Mouse (Mus musculus) limb, embryonic 14.5 days (tissue): Measurements from ENCODE around the gene Sap25. TPM values are rescaled to one million over a fixed set of nuclear protein-coding genes. Genes with fewer than 3 reads are reported as not detected.

Source experiments
- ATAC-seq: fragments of 200-750 bp; cut with Nextera tagmentation; 2 replicates; pipeline ENCODE4 v1.8.0; 2017; ENCODE audit warnings: low read depth, moderate number of reproducible peaks, moderate TSS enrichment; ENCODE audit not compliant: low FRiP score
- DNase-seq: peaks from one replicate; pipeline ENCODE4 v3.0.0-alpha.2; 2015; ENCODE audit warnings: low spot score
- H3K27ac ChIP-seq: fragments of 300-500 bp; sonication (generic); replicated peaks from 2 replicates; pipeline ENCODE4 v1.5.1; 2014; ENCODE audit warnings: low read depth, mild to moderate bottlenecking, low read length, moderate library complexity, mixed read lengths
- H3K27me3 ChIP-seq: fragments of 300-500 bp; sonication (generic); 2 replicates; pipeline ENCODE4 v1.6.1; 2014; ENCODE audit warnings: low read length, mixed read lengths; ENCODE audit not compliant: control insufficient read depth, insufficient read depth
- H3K36me3 ChIP-seq: fragments of 300-500 bp; sonication (generic); 2 replicates; pipeline ENCODE4 v1.6.1; 2014; ENCODE audit warnings: mild to moderate bottlenecking, low read length, moderate library complexity, mixed read lengths; ENCODE audit not compliant: control insufficient read depth, insufficient read depth
- H3K4me1 ChIP-seq: fragments of 300-500 bp; sonication (generic); 2 replicates; pipeline ENCODE4 v1.6.1; 2014; ENCODE audit warnings: antibody characterized with exemption, low read length, mixed read lengths; ENCODE audit not compliant: control insufficient read depth, insufficient read depth
- H3K4me2 ChIP-seq: fragments of 300-500 bp; sonication (generic); replicated peaks from 2 replicates; pipeline ENCODE4 v1.6.1; 2014; ENCODE audit warnings: low read depth, mild to moderate bottlenecking, low read length, moderate library complexity; ENCODE audit not compliant: severe bottlenecking
- H3K4me3 ChIP-seq: fragments of 300-500 bp; sonication (generic); replicated peaks from 2 replicates; pipeline ENCODE4 v1.5.1; 2014; ENCODE audit warnings: low read length
- H3K9ac ChIP-seq: fragments of 300-500 bp; sonication (generic); 2 replicates; pipeline ENCODE4 v1.6.1; 2014; ENCODE audit warnings: mild to moderate bottlenecking, low read depth, low read length, moderate library complexity; ENCODE audit not compliant: severe bottlenecking
- H3K9me3 ChIP-seq: fragments of 300-500 bp; sonication (generic); 2 replicates; pipeline ENCODE4 v1.6.1; 2016; ENCODE audit warnings: low read length; ENCODE audit not compliant: control insufficient read depth
- POLR2A ChIP-seq: fragments of 200-500 bp; IDR thresholded peaks from 2 replicates; pipeline ENCODE4 v1.8.0; 2012; ENCODE audit warnings: inconsistent platforms, mild to moderate bottlenecking, moderate library complexity, borderline replicate concordance; ENCODE audit not compliant: insufficient read depth, insufficient read length; ENCODE audit errors: extremely low read depth
- WGBS: fragments of 180-500 bp; shearing (Covaris S2); extraction: QIAGEN DNeasy Blood & Tissue Kit; methylation state at CpG from one replicate; pipeline ENCODE4 v1.1.7; 2014; 5-methylcytosine and 5-hydroxymethylcytosine counted together
- polyA plus RNA-seq, 2 experiments: library from polyadenylated mRNA; depleted of rRNA in 1 of 2; stranded (reverse) in 1 of 2; unstranded in 1 of 2; fragments of >200 nt; fragmentation: Nextera tagmentation in 1 of 2; extraction: Ambion mirVana in 1 of 2; gene quantifications; 2 replicates each; pipeline versions ENCODE4 v1.2.1 to v1.2.3; 2012 to 2014

The Sap25 gene
- polyA plus RNA-seq, 2 experiments = 5.2 to 37.1 TPM

GRCm38 (mm10) chr5:137660064-137660688 lies 19.0 kb downstream of the Sap25 start:
- no peak for TF ChIP-seq POLR2A
- Histone ChIP-seq H3K9me3 (no peaks in the 10 kb centered on the region), H3K27me3 (no peaks in the 10 kb centered on the region), H3K4me1 (no peaks in the 10 kb centered on the region), H3K4me3 (no peak overlapping the region), H3K27ac (no peak overlapping the region), H3K9ac (no peak overlapping the region), H3K4me2 (no peak overlapping the region), H3K36me3 (peaks cover 43% of the 10 kb centered on the region)
- no peak for ATAC-seq
- WGBS = 86% methylated on average over 6 of the region's 6 CpGs
- DNase-seq = no peak

- Histone ChIP-seq H3K9me3 (no peaks in the 10 kb centered on the region), H3K27ac (no peak overlapping the region), H3K9ac (no peak overlapping the region), H3K4me1 (no peaks in the 10 kb centered on the region), H3K4me3 (no peak overlapping the region), H3K36me3 (peaks cover 65% of the 10 kb centered on the region), H3K27me3 (no peaks in the 10 kb centered on the region), H3K4me2 (no peak overlapping the region)
- ATAC-seq (no peak), DNase-seq (no peak)
- WGBS = 79% methylated on average over 9 of the region's 9 CpGs
- no peak for TF ChIP-seq POLR2A
Observed at GRCm38 (mm10) chr5:137663057-137663456, 21.9 kb downstream of the Sap25 start.

- no peak for DNase-seq
- ATAC-seq = no peak
- TF ChIP-seq POLR2A = no peak
- Histone ChIP-seq H3K36me3 (peaks cover 32% of the 10 kb centered on the region), H3K4me1 (peaks cover 12% of the 10 kb centered on the region), H3K9me3 (no peaks in the 10 kb centered on the region), H3K9ac (no peak overlapping the region), H3K27me3 (no peaks in the 10 kb centered on the region), H3K27ac (0 out of 2 replicates have a peak overlapping the region, but pooled peaks have one; percentile 33), H3K4me2 (no peak overlapping the region), H3K4me3 (no peak overlapping the region)
- 77% methylated on average over 10 of the region's 10 CpGs for WGBS
Observed at GRCm38 (mm10) chr5:137668971-137669370, 27.8 kb downstream of the Sap25 start.

- Histone ChIP-seq H3K4me1 (peaks cover 12% of the 10 kb centered on the region), H3K27ac (no peak overlapping the region), H3K27me3 (no peaks in the 10 kb centered on the region), H3K4me3 (no peak overlapping the region), H3K36me3 (peaks cover 22% of the 10 kb centered on the region), H3K9me3 (no peaks in the 10 kb centered on the region), H3K9ac (no peak overlapping the region), H3K4me2 (no peak overlapping the region)
- no peak for TF ChIP-seq POLR2A
- ATAC-seq (no peak), DNase-seq (no peak)
- WGBS = 91% methylated on average over 1 of the region's 1 CpGs
Observed at GRCm38 (mm10) chr5:137670240-137670639, 29.1 kb downstream of the Sap25 start.

- H3K4me2 ChIP-seq = no peak overlapping the region
- peaks cover 9% of the 10 kb centered on the region for H3K36me3 ChIP-seq
- peaks cover 12% of the 10 kb centered on the region for H3K4me1 ChIP-seq
- no peak for TF ChIP-seq POLR2A
- H3K27ac ChIP-seq = peak overlapping the region; percentile 56
- peak overlapping the region; percentile 28; the same call in 1 of the 2 replicates for H3K9ac ChIP-seq
- no peak overlapping the region for H3K4me3 ChIP-seq
- H3K9me3 ChIP-seq = no peaks in the 10 kb centered on the region
- peak; percentile 47 for DNase-seq
- peak; percentile 60 for ATAC-seq
- no peaks in the 10 kb centered on the region for H3K27me3 ChIP-seq
- 15% methylated on average over 9 of the region's 9 CpGs for WGBS
Observed at GRCm38 (mm10) chr5:137671443-137672240, 30.5 kb downstream of the Sap25 start.
